Mouse (Mus musculus) small intestine, adult 2 months (tissue): ENCODE results near the gene Slc38a10.

Source experiments
- CTCF ChIP-seq: fragments of 200-500 bp; IDR thresholded peaks from 2 replicates; pipeline ENCODE4 v1.5.1; 2012; ENCODE audit warnings: low read depth, mild to moderate bottlenecking, control low read depth, inconsistent platforms, low read length, moderate library complexity, mixed read lengths; ENCODE audit not compliant: insufficient replicate concordance, insufficient read length; ENCODE audit errors: extremely low read depth
- POLR2A ChIP-seq: fragments of 200-500 bp; IDR thresholded peaks from 2 replicates; pipeline ENCODE4 v1.6.1; 2012; ENCODE audit warnings: low read depth, mild to moderate bottlenecking, control low read depth, inconsistent platforms, low read length, moderate library complexity

GRCm38 (mm10) chr11:120109558-120110210 is 41.5 kb downstream of the Slc38a10 start:
- TF ChIP-seq POLR2A (no peak), CTCF (no peak)
